Mouse (Mus musculus) limb, embryonic 14.5 days (tissue): ENCODE results near the gene Cyp27a1. TPM values are rescaled to one million over a fixed set of nuclear protein-coding genes. Genes with fewer than 3 reads are reported as not detected.

ENCODE experiments used
- ATAC-seq: fragments of 200-750 bp; cut with Nextera tagmentation; 2 replicates; pipeline ENCODE4 v1.8.0; 2017; ENCODE audit warnings: low read depth, moderate number of reproducible peaks, moderate TSS enrichment; ENCODE audit not compliant: low FRiP score
- DNase-seq: peaks from one replicate; pipeline ENCODE4 v3.0.0-alpha.2; 2015; ENCODE audit warnings: low spot score
- H3K27ac ChIP-seq: fragments of 300-500 bp; sonication (generic); replicated peaks from 2 replicates; pipeline ENCODE4 v1.5.1; 2014; ENCODE audit warnings: low read depth, mild to moderate bottlenecking, low read length, moderate library complexity, mixed read lengths
- H3K27me3 ChIP-seq: fragments of 300-500 bp; sonication (generic); 2 replicates; pipeline ENCODE4 v1.6.1; 2014; ENCODE audit warnings: low read length, mixed read lengths; ENCODE audit not compliant: control insufficient read depth, insufficient read depth
- H3K36me3 ChIP-seq: fragments of 300-500 bp; sonication (generic); 2 replicates; pipeline ENCODE4 v1.6.1; 2014; ENCODE audit warnings: mild to moderate bottlenecking, low read length, moderate library complexity, mixed read lengths; ENCODE audit not compliant: control insufficient read depth, insufficient read depth
- H3K4me1 ChIP-seq: fragments of 300-500 bp; sonication (generic); 2 replicates; pipeline ENCODE4 v1.6.1; 2014; ENCODE audit warnings: antibody characterized with exemption, low read length, mixed read lengths; ENCODE audit not compliant: control insufficient read depth, insufficient read depth
- H3K4me2 ChIP-seq: fragments of 300-500 bp; sonication (generic); replicated peaks from 2 replicates; pipeline ENCODE4 v1.6.1; 2014; ENCODE audit warnings: low read depth, mild to moderate bottlenecking, low read length, moderate library complexity; ENCODE audit not compliant: severe bottlenecking
- H3K4me3 ChIP-seq: fragments of 300-500 bp; sonication (generic); replicated peaks from 2 replicates; pipeline ENCODE4 v1.5.1; 2014; ENCODE audit warnings: low read length
- H3K9ac ChIP-seq: fragments of 300-500 bp; sonication (generic); 2 replicates; pipeline ENCODE4 v1.6.1; 2014; ENCODE audit warnings: mild to moderate bottlenecking, low read depth, low read length, moderate library complexity; ENCODE audit not compliant: severe bottlenecking
- H3K9me3 ChIP-seq: fragments of 300-500 bp; sonication (generic); 2 replicates; pipeline ENCODE4 v1.6.1; 2016; ENCODE audit warnings: low read length; ENCODE audit not compliant: control insufficient read depth
- POLR2A ChIP-seq: fragments of 200-500 bp; IDR thresholded peaks from 2 replicates; pipeline ENCODE4 v1.8.0; 2012; ENCODE audit warnings: inconsistent platforms, mild to moderate bottlenecking, moderate library complexity, borderline replicate concordance; ENCODE audit not compliant: insufficient read depth, insufficient read length; ENCODE audit errors: extremely low read depth
- WGBS: fragments of 180-500 bp; shearing (Covaris S2); extraction: QIAGEN DNeasy Blood & Tissue Kit; methylation state at CpG from one replicate; pipeline ENCODE4 v1.1.7; 2014; 5-methylcytosine and 5-hydroxymethylcytosine counted together
- polyA plus RNA-seq, 2 experiments: library from polyadenylated mRNA; depleted of rRNA in 1 of 2; stranded (reverse) in 1 of 2; unstranded in 1 of 2; fragments of >200 nt; fragmentation: Nextera tagmentation in 1 of 2; extraction: Ambion mirVana in 1 of 2; gene quantifications; 2 replicates each; pipeline versions ENCODE4 v1.2.1 to v1.2.3; 2012 to 2014

Gene Cyp27a1
- polyA plus RNA-seq, 2 experiments = 11.6 to 16.1 TPM

GRCm38 (mm10) chr1:74771467-74771844, 58.1 kb downstream of the Cyp27a1 start:
- TF ChIP-seq POLR2A = no peak
- 1% methylated on average over 21 of the region's 26 CpGs for WGBS
- DNase-seq (no peak), ATAC-seq (peak; percentile 24; the same call in 1 of the 2 replicates)
- peak overlapping the region; percentile 92 for H3K4me2 ChIP-seq
- H3K4me3 ChIP-seq = peak overlapping the region; percentile 50
- no peaks in the 10 kb centered on the region for H3K9me3 ChIP-seq
- no peaks in the 10 kb centered on the region for H3K36me3 ChIP-seq
- H3K27ac ChIP-seq = no peak overlapping the region
- H3K27me3 ChIP-seq = peaks cover 72% of the 10 kb centered on the region
- H3K9ac ChIP-seq = peak overlapping the region; percentile 50
- peaks cover 18% of the 10 kb centered on the region for H3K4me1 ChIP-seq

DNA sequence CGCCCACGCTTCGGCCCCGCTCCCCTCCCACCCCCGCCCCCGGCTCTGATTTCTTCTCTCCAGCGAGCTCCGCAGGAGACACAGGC, 58.3 kb downstream of the Cyp27a1 start, which contains the start of gene Wnt6:
Gene Wnt6, plus strand, starts transcription at position 48 of the 86 bp plus-strand sequence.
- no peaks in the 10 kb centered on the region for H3K9me3 ChIP-seq

DNA sequence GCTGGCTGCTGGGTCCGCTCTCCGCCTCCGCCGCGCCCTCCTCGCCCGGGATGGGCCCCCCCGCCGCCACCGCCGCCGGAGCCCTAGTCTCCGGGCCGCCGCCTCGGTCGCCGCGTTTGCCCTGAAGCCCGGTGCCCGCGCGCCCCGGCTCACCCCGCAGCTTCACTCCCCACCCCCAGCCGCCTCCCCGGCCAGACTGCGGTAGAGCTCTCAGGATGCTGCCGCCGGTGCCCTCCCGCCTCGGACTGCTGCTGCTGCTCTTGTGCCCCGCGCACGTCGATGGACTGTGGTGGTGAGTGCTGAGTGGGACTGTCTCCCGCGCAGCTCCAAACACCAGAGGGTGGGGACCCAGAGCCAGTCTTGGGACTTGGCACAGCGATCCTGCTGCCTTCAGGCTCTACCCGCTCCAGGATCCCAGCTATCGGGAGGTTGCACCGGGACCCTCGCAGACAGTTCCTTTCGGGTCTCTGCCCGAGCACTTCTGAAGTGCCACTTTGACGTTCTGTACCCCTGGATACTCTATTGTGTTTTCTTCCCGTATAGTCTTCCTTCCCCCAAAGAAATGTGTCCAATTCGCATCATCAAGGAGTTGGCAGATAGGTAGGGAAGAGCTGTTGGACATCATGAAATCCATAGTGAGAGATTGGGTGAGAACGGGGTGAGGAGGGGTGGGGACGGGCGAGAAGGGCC, 58.7 kb downstream of the Cyp27a1 start:
- no peak for DNase-seq

More for the DNA sequence above, 58.3 kb downstream of the Cyp27a1 start, which contains the start of gene Wnt6:
- Histone ChIP-seq H3K9ac (peak within 1 kb of the TSS; percentile 50), H3K4me3 (peak within 1 kb of the TSS; percentile 50), H3K27ac (no peak within 1 kb of the TSS), H3K36me3 (no peaks in the 10 kb centered on the region), H3K4me2 (peak within 1 kb of the TSS; percentile 92), H3K4me1 (peaks cover 18% of the 10 kb centered on the region), H3K27me3 (peaks cover 72% of the 10 kb centered on the region)
- no peak for ATAC-seq
- no peak for TF ChIP-seq POLR2A
- DNase-seq = no peak
- 0% methylated on average over 1 of the region's 8 CpGs for WGBS

GRCm38 (mm10) chr1:74773136-74773535, 59.8 kb downstream of the Cyp27a1 start:
- H3K4me3 ChIP-seq = peak overlapping the region; percentile 50
- no peak overlapping the region for H3K9ac ChIP-seq
- H3K9me3 ChIP-seq = no peaks in the 10 kb centered on the region
- 0% methylated on average over 15 of the region's 15 CpGs for WGBS
- peaks cover 68% of the 10 kb centered on the region for H3K27me3 ChIP-seq
- H3K36me3 ChIP-seq = no peaks in the 10 kb centered on the region
- H3K27ac ChIP-seq = no peak overlapping the region
- peaks cover 18% of the 10 kb centered on the region for H3K4me1 ChIP-seq
- ATAC-seq (peak; percentile 90), DNase-seq (peak; percentile 91)
- no peak for TF ChIP-seq POLR2A
- H3K4me2 ChIP-seq = peak overlapping the region; percentile 92

More for the DNA sequence above, 58.7 kb downstream of the Cyp27a1 start:
- Histone ChIP-seq H3K4me1 (peaks cover 18% of the 10 kb centered on the region), H3K27ac (no peak overlapping the region), H3K4me3 (peak overlapping the region; percentile 50), H3K9me3 (no peaks in the 10 kb centered on the region), H3K4me2 (peak overlapping the region; percentile 92), H3K27me3 (peaks cover 72% of the 10 kb centered on the region), H3K36me3 (no peaks in the 10 kb centered on the region), H3K9ac (peak overlapping the region; percentile 50)
- 2% methylated on average over 40 of the region's 51 CpGs for WGBS
- no peak for ATAC-seq
- TF ChIP-seq POLR2A = no peak

GRCm38 (mm10) chr1:74774062-74774461, 60.7 kb downstream of the Cyp27a1 start:
- Histone ChIP-seq H3K4me2 (peak overlapping the region; percentile 92; the same call in 1 of the 2 replicates), H3K9ac (no peak overlapping the region), H3K27me3 (peaks cover 62% of the 10 kb centered on the region), H3K9me3 (no peaks in the 10 kb centered on the region), H3K27ac (no peak overlapping the region), H3K4me3 (peak overlapping the region; percentile 50; the same call in 1 of the 2 replicates), H3K36me3 (no peaks in the 10 kb centered on the region), H3K4me1 (peaks cover 18% of the 10 kb centered on the region)
- ATAC-seq (no peak), DNase-seq (no peak)
- TF ChIP-seq POLR2A = no peak
- 24% methylated on average over 7 of the region's 7 CpGs for WGBS
